Mouse (Mus musculus) midbrain, embryonic 15.5 days (tissue): ENCODE results near the gene 1810030O07Rik. TPM values are rescaled to one million over a fixed set of nuclear protein-coding genes. Genes with fewer than 3 reads are reported as not detected.
"Not testable (repeated sequence)": the region's sequence is repeated elsewhere in the genome, so short reads cannot be mapped to it uniquely, and the experiment has no call there.

Experiments
- ATAC-seq: fragments of 200-750 bp; cut with Nextera tagmentation; replicated peaks from 2 replicates; pipeline ENCODE4 v1.8.0; 2017; ENCODE audit warnings: moderate TSS enrichment
- H3K27ac ChIP-seq: fragments of 300-500 bp; sonication (generic); 2 replicates; pipeline ENCODE4 v1.5.1; 2015; ENCODE audit warnings: mild to moderate bottlenecking, inconsistent platforms
- H3K27me3 ChIP-seq: fragments of 300-500 bp; sonication (generic); replicated peaks from 2 replicates; pipeline ENCODE4 v1.6.1; 2015; ENCODE audit warnings: inconsistent platforms
- H3K36me3 ChIP-seq: fragments of 300-500 bp; sonication (generic); replicated peaks from 2 replicates; pipeline ENCODE4 v1.6.1; 2015; ENCODE audit warnings: inconsistent platforms
- H3K4me1 ChIP-seq: fragments of 300-500 bp; sonication (generic); 2 replicates; pipeline ENCODE4 v1.6.1; 2015; ENCODE audit warnings: inconsistent platforms
- H3K4me2 ChIP-seq: fragments of 300-500 bp; sonication (generic); 2 replicates; pipeline ENCODE4 v1.6.1; 2015; ENCODE audit warnings: inconsistent platforms, mild to moderate bottlenecking, moderate library complexity
- H3K4me3 ChIP-seq: fragments of 300-500 bp; sonication (generic); 2 replicates; pipeline ENCODE4 v1.5.1; 2015; ENCODE audit warnings: mild to moderate bottlenecking, inconsistent platforms
- H3K9ac ChIP-seq: fragments of 300-500 bp; sonication (generic); 2 replicates; pipeline ENCODE4 v1.6.1; 2015; ENCODE audit warnings: mild to moderate bottlenecking, inconsistent platforms
- H3K9me3 ChIP-seq: fragments of 300-500 bp; sonication (generic); 2 replicates; pipeline ENCODE4 v1.6.1; 2016; ENCODE audit warnings: inconsistent platforms
- WGBS: fragments of 180-500 bp; shearing (Covaris S2); methylation state at CpG from one replicate; pipeline ENCODE4 v1.1.7; 2015; ENCODE audit warnings: mixed read lengths; 5-methylcytosine and 5-hydroxymethylcytosine counted together
- polyA plus RNA-seq: library from polyadenylated mRNA; unstranded; fragments of >200 nt; fragmentation: Nextera tagmentation; extraction: Ambion mirVana; gene quantifications from 2 replicates; pipeline ENCODE4 v1.2.1, GENCODE M21; 2015

The 1810030O07Rik gene
- polyA plus RNA-seq = 23.7 and 27.0 TPM in 2 replicates

DNA sequence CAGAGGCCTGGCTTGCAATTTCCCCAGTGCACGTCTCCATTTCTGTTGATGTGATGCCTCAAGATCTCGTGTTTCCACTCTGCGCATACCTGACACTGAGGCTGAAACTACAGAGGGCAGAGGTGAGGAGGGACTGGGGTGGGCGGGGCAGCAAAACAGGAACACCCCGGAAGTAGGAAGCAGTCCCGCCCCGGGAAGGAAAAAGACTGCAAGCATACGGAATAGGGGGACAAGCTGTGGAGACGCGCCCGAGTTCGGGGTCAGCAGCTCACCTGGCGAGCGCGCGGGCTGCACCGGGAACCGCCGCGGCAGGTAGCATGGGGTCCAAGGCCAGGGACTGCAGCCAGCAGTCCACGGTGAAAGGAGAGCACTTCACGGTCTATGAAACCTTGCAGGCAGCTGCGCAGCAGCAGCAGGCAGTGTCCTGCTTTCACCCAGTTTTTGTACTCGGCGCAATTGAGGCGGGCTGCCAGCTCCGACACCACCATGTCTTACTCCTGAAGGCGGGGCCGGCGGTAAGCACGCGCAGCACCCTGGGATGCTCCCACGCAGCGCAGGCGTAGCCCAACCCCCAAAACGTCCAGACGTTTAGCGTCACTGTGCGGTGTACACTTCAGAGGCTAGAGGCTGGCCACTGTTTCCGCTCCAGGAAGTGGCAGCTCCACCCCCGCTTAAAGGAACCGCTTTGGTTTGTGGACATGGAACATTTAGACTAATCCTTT lies at the start of gene 1810030O07Rik:
Gene 1810030O07Rik, minus strand, starts transcription at position 615 of the 722 bp plus-strand sequence.
- H3K9ac ChIP-seq = peak within 1 kb of the TSS; percentile 77

DNA sequence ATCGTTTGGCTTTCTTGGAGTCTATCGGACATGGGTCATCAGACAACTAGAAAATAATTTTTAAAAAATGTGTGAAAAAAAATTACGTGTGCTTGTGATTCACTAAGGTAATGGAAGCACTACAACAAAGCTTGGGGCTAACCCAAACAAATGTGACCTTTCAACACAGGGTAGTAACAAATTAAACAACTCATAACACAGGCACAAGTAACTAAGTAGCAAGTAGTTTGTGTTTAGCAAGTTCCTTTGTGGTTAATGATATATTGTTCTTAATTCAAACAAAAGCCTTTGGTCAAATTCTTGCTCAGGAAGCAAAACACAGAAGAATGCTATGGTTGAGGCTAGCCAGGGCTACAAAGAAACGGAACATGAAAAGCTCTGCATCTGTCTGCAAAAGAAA lies 42.6 kb upstream of the 1810030O07Rik start:
- no peak overlapping the region for H3K4me3 ChIP-seq
- no peak overlapping the region for H3K27ac ChIP-seq
- H3K4me1 ChIP-seq = no peaks in the 10 kb centered on the region
- H3K4me2 ChIP-seq = no peak overlapping the region
- H3K27me3 ChIP-seq = no peaks in the 10 kb centered on the region
- 93% methylated on average over 4 of the region's 4 CpGs for WGBS
- no peak for ATAC-seq
- no peak overlapping the region for H3K9ac ChIP-seq
- H3K9me3 ChIP-seq = no peaks in the 10 kb centered on the region
- H3K36me3 ChIP-seq = peaks cover 5% of the 10 kb centered on the region; the same call in 1 of the 2 replicates

More for the DNA sequence above, at the start of gene 1810030O07Rik:
- Histone ChIP-seq H3K9me3 (no peaks in the 10 kb centered on the region), H3K4me2 (peak within 1 kb of the TSS; percentile 59), H3K27me3 (no peaks in the 10 kb centered on the region), H3K27ac (peak within 1 kb of the TSS; percentile 87), H3K4me1 (peaks cover 6% of the 10 kb centered on the region; the same call in 1 of the 2 replicates), H3K36me3 (no peaks in the 10 kb centered on the region), H3K4me3 (peak within 1 kb of the TSS; percentile 73)
- ATAC-seq = peak; percentile 99
- WGBS = 11% methylated on average over 42 of the region's 42 CpGs

DNA sequence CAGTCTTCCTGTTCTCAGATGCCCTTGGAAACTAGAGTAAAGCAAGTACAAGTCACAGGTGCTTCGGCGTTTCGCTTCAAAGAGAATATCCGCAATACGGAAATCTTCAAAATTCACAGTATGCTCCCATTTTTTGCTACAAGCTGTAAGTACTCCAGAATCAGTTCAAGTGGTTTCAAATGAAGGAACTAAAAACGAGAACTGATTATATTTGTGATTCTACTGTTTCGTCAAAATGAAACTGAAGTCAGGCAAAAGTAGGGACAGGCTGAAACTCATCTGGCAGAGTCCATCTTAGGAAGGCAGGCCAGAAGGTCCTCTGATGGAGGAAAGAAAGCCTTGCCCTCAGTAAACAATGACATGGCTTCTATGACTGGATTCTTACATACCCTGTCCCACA lies 40.3 kb upstream of the 1810030O07Rik start:
- H3K9me3 ChIP-seq = no peaks in the 10 kb centered on the region
- H3K36me3 ChIP-seq = peaks cover 5% of the 10 kb centered on the region; the same call in 1 of the 2 replicates
- H3K9ac ChIP-seq = no peak overlapping the region
- no peak overlapping the region for H3K4me3 ChIP-seq
- no peak overlapping the region for H3K4me2 ChIP-seq
- 93% methylated on average over 7 of the region's 7 CpGs for WGBS
- no peaks in the 10 kb centered on the region for H3K4me1 ChIP-seq
- no peak overlapping the region for H3K27ac ChIP-seq
- no peaks in the 10 kb centered on the region for H3K27me3 ChIP-seq
- ATAC-seq = no peak

DNA sequence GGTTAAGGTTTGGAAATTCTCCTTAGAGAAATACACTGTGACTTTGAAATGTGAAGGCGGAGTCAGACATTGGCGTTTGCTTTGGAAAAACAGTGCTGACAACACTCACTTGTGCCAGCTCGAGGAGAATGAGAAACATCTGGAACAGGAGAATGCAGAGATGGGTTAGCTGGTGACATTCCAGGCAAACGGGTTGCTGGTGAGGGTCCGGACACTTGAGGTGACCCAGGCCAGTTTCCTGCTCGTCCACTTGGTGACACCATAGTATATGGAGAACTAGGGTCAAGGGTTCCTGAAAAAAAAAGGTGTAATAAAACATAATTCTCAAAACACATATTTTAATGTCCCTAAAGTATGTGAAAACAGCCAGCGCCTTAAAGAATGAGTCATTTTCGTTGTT lies 13.4 kb upstream of the 1810030O07Rik start:
- H3K27me3 ChIP-seq = no peaks in the 10 kb centered on the region
- no peak overlapping the region for H3K4me3 ChIP-seq
- H3K9ac ChIP-seq = no peak overlapping the region
- no peak overlapping the region for H3K4me2 ChIP-seq
- H3K36me3 ChIP-seq = peaks cover 3% of the 10 kb centered on the region; the same call in 1 of the 2 replicates
- no peak for ATAC-seq
- WGBS = 82% methylated on average over 8 of the region's 8 CpGs
- H3K9me3 ChIP-seq = no peaks in the 10 kb centered on the region
- no peak overlapping the region for H3K27ac ChIP-seq
- no peaks in the 10 kb centered on the region for H3K4me1 ChIP-seq

DNA sequence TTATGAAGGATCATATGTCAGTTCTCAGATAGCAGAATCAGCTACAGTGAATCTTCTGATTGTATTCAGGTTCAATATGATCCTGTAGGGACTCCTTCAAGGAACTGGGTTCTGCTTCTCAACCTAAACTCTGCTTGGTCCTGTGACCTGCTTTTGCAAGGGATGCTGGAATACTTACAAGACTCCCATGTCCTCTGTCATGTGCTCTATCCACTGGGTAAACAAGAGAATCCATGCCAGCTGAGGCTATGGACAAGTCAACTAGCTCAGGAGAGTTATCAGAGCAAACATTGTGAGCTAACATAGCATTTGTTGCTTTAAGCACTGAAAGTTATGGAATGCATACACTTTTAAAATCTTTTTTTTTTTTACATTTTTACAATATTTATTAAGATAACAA lies 12.6 kb upstream of the 1810030O07Rik start:
- H3K4me3 ChIP-seq = no peak overlapping the region
- H3K36me3 ChIP-seq = peaks cover 3% of the 10 kb centered on the region; the same call in 1 of the 2 replicates
- H3K4me1 ChIP-seq = no peaks in the 10 kb centered on the region
- no peak overlapping the region for H3K27ac ChIP-seq
- no peak overlapping the region for H3K9ac ChIP-seq
- no peak for ATAC-seq
- H3K4me2 ChIP-seq = no peak overlapping the region
- H3K27me3 ChIP-seq = no peaks in the 10 kb centered on the region
- no peaks in the 10 kb centered on the region for H3K9me3 ChIP-seq

DNA sequence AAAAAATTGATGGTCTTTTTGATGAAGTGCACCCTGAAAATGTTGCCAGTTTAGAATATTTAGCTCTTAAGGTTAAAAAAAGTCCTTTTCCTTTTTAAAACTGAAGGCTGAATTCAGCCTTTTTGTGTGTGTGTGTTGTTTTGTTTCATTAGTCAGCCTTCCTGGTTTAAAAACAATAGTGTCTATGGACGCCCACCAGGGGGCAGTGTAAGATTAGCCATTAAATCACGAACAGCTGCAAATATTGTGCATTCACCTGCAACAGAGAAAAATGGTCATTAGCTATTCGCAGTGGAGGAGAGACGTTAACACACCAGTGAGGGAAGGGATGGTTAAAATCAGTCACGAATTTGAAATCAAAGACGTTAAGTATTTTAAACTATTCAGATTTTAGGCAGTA lies 3.9 kb upstream of the 1810030O07Rik start:
- no peaks in the 10 kb centered on the region for H3K36me3 ChIP-seq
- H3K27ac ChIP-seq = no peak overlapping the region
- 29% methylated on average over 6 of the region's 6 CpGs for WGBS
- no peak for ATAC-seq
- no peak overlapping the region for H3K4me3 ChIP-seq
- H3K9me3 ChIP-seq = no peaks in the 10 kb centered on the region
- no peaks in the 10 kb centered on the region for H3K27me3 ChIP-seq
- H3K4me1 ChIP-seq = peaks cover 5% of the 10 kb centered on the region; the same call in 1 of the 2 replicates
- H3K9ac ChIP-seq = no peak overlapping the region
- H3K4me2 ChIP-seq = no peak overlapping the region

DNA sequence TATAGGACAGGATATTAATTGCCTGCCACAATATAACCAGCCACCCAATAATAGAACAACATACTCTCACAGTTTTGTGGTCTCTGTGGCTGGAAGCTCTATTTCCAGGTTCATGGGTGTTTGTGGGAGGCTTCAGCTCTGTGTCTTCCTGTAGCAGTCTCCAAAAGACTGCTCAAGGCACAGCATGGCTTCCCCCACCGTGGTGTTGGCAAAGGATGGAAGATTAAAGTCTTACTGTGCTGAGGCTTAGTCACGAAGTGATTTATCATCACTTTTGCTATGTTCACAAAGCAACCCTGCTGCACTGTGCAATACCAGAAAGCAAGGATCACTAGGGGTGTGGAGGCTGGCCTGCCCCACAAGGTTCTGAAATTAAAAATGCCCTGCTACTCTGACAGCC lies 19.6 kb downstream of the 1810030O07Rik start:
- Histone ChIP-seq H3K27ac (no peak overlapping the region), H3K4me1 (no peaks in the 10 kb centered on the region), H3K4me2 (no peak overlapping the region), H3K36me3 (no peaks in the 10 kb centered on the region; the same call in 1 of the 2 replicates), H3K9me3 (no peaks in the 10 kb centered on the region), H3K9ac (no peak overlapping the region), H3K27me3 (no peaks in the 10 kb centered on the region), H3K4me3 (no peak overlapping the region)
- no peak for ATAC-seq
- WGBS = 59% methylated on average over 2 of the region's 2 CpGs

DNA sequence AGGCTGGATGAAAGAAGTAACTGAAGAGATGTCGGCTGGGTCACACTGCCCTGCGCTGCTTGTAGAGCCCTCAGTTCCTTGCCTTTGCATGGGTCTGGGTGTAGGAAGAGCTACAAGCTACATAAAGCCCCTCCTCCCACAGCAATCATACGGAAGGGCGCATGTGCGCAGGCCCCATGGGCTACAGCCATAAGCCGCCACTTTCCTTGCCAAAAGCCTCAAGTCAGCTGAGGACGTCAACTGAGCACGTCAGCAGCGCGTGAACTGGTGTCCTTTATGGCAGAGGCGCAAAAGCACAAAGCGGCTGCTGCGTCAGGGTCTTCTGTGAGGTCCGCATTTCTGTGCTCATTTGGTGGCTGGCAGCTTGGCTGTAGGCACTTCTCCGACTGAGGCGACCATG lies 21.6 kb downstream of the 1810030O07Rik start:
- WGBS = 88% methylated on average over 16 of the region's 16 CpGs
- Histone ChIP-seq H3K4me2 (no peak overlapping the region), H3K9ac (no peak overlapping the region), H3K27me3 (no peaks in the 10 kb centered on the region), H3K9me3 (no peaks in the 10 kb centered on the region), H3K4me3 (no peak overlapping the region), H3K4me1 (no peaks in the 10 kb centered on the region), H3K36me3 (no peaks in the 10 kb centered on the region), H3K27ac (no peak overlapping the region)
- no peak for ATAC-seq

DNA sequence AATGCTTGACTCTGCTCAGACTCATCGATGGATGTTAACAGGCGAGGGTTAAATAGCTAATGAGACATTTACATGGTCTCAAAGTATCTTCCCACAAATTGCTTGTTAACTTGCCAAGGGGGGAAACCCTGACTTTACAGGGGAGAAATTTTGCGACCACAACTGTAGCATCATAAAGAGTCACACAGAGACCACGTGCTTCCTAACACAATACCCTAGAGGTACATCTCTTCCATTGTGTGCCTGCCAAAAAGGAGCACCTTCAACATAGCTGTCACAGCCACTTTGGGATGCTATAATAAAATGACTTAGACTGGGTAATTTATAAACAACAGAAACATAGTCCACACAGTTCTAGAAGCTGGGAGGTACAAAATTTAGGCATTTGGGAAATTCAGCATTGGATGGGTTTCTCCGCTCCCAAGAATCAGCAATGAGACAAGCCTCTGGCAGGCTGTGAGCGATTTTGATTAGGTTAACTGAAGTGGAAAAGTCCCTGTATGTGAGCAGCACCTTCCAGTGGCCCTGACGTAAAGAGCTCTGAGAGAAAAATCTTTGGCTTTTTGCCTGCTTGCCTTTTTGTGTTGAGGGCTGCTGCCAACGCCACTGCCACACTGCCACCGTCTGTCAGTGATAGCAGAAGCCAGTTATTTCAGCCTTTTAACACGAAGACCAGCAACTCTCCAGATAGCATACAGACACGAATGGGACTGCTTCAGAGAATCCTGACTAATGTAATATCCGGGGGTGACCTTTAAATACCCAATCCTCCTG lies 27.8 kb downstream of the 1810030O07Rik start:
- Histone ChIP-seq H3K27ac (peak overlapping the region; percentile 11; the same call in 1 of the 2 replicates), H3K27me3 (no peaks in the 10 kb centered on the region), H3K4me3 (no peak overlapping the region), H3K4me2 (no peak overlapping the region), H3K9me3 (no peaks in the 10 kb centered on the region), H3K9ac (no peak overlapping the region), H3K4me1 (no peaks in the 10 kb centered on the region), H3K36me3 (no peaks in the 10 kb centered on the region)
- peak; percentile 30; the same call in 1 of the 2 replicates for ATAC-seq
- WGBS = 54% methylated on average over 12 of the region's 12 CpGs

DNA sequence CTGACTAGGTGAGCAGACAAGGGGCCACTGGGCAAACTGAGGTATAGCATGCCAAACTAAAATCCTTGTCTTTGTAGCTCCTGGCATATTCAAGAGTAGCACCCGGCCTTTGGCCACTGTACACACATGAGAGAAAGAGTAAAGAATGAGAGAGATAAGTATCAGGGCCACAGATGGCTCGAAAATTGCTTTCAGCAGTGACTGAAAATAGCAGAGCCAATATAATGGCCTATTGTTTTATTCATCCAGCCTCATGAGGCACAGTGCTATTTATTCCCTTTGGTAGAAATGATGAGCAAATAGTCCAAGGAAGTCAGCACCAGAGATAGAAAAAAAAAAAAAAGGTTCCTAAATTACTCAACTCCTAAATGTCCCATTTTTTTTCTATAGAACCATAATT lies 28.5 kb downstream of the 1810030O07Rik start:
- Histone ChIP-seq H3K4me3 (no peak overlapping the region), H3K36me3 (no peaks in the 10 kb centered on the region), H3K4me1 (no peaks in the 10 kb centered on the region), H3K4me2 (no peak overlapping the region), H3K27ac (no peak overlapping the region), H3K9ac (no peak overlapping the region), H3K9me3 (no peaks in the 10 kb centered on the region), H3K27me3 (no peaks in the 10 kb centered on the region)
- WGBS = 46% methylated on average over 2 of the region's 2 CpGs
- ATAC-seq = no peak

DNA sequence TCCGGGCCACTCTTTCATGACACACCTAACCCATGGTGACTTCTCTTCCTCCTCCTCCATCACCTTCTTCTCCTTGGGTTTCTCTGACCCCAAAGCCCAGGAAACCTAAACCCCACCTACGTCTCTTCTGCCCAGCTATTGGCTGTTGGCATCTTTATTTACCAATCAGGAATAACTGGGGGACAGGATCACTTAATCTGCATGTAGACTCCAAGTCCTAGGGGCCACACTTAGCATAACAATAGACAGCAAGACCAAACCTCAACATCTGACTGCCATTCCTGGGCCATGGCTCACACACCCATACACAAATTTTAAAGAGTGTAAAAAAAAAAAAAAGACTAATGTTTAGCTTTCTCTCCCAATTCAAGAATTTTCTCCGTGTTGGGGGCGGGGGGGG lies 48.3 kb downstream of the 1810030O07Rik start:
- Histone ChIP-seq H3K27ac (no peak overlapping the region), H3K27me3 (no peaks in the 10 kb centered on the region), H3K9ac (no peak overlapping the region), H3K4me1 (no peaks in the 10 kb centered on the region), H3K9me3 (no peaks in the 10 kb centered on the region), H3K4me2 (no peak overlapping the region), H3K4me3 (no peak overlapping the region), H3K36me3 (no peaks in the 10 kb centered on the region)
- no peak for ATAC-seq
- 71% methylated on average over 4 of the region's 4 CpGs for WGBS

DNA sequence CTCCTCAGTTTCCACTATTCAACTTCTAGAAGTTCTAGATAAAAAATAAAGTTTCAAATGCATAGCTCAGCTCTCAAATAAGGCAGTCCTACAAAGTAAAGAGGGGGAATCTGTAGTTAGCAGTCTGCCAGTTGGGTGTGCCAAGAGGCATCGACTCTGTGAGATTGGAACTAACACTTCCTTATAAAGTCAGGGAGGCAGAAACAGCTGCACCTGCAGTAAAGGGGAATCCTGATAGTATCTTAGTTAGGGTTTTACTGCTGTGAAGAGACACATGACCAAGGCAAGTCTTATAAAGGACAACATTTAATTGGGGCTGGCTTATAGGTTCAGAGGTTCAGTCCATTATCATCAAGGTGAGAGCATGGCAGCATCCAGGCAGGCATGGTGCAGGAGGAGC lies 61.1 kb downstream of the 1810030O07Rik start:
- not testable (repeated sequence) for ATAC-seq, H3K4me2 ChIP-seq

More for the DNA sequence above, 61.1 kb downstream of the 1810030O07Rik start:
- not testable (repeated sequence) for H3K36me3 ChIP-seq, H3K4me1 ChIP-seq, H3K27me3 ChIP-seq, H3K9me3 ChIP-seq, H3K9ac ChIP-seq, H3K27ac ChIP-seq, H3K4me3 ChIP-seq
- 90% methylated on average over 1 of the region's 1 CpGs for WGBS
